Mouse (Mus musculus) forebrain, embryonic 10.5 days (tissue): ENCODE measurements around the gene Mrps27. TPM values are rescaled to one million over a fixed set of nuclear protein-coding genes. Genes with fewer than 3 reads are reported as not detected.

Experiments
- DNase-seq: peaks from one replicate; pipeline ENCODE4 v3.0.0-alpha.2; 2017; ENCODE audit warnings: low spot score; ENCODE audit errors: extremely low spot score
- H3K27ac ChIP-seq: fragments of 300-500 bp; sonication (generic); 2 replicates; pipeline ENCODE4 v1.5.1; 2016; ENCODE audit warnings: mild to moderate bottlenecking
- H3K27me3 ChIP-seq: fragments of 300-500 bp; sonication (generic); 2 replicates; pipeline ENCODE4 v1.6.1; 2016; ENCODE audit warnings: mild to moderate bottlenecking; ENCODE audit not compliant: poor library complexity, severe bottlenecking
- H3K36me3 ChIP-seq: fragments of 300-500 bp; sonication (generic); replicated peaks from 2 replicates; pipeline ENCODE4 v1.6.1; 2016; ENCODE audit warnings: mild to moderate bottlenecking, moderate library complexity
- H3K4me1 ChIP-seq: fragments of 300-500 bp; sonication (generic); 2 replicates; pipeline ENCODE4 v1.6.1; 2016
- H3K4me3 ChIP-seq: fragments of 300-500 bp; sonication (generic); 2 replicates; pipeline ENCODE4 v1.5.1; 2016; ENCODE audit warnings: mild to moderate bottlenecking, moderate library complexity
- H3K9me3 ChIP-seq: fragments of 300-500 bp; sonication (generic); 2 replicates; pipeline ENCODE4 v1.6.1; 2016; ENCODE audit warnings: mild to moderate bottlenecking, moderate library complexity
- WGBS: fragments of 180-500 bp; shearing (Covaris S2); methylation state at CpG from one replicate; pipeline ENCODE4 v1.1.7; 2016; 5-methylcytosine and 5-hydroxymethylcytosine counted together
- polyA plus RNA-seq: library from polyadenylated mRNA; unstranded; fragments of >200 nt; fragmentation: Nextera tagmentation; extraction: Ambion mirVana; gene quantifications from 2 replicates; pipeline ENCODE4 v1.2.1, GENCODE M21; 2016

Mrps27 gene
- polyA plus RNA-seq, 1 experiment from 2014 or later = 84.1 TPM

DNA sequence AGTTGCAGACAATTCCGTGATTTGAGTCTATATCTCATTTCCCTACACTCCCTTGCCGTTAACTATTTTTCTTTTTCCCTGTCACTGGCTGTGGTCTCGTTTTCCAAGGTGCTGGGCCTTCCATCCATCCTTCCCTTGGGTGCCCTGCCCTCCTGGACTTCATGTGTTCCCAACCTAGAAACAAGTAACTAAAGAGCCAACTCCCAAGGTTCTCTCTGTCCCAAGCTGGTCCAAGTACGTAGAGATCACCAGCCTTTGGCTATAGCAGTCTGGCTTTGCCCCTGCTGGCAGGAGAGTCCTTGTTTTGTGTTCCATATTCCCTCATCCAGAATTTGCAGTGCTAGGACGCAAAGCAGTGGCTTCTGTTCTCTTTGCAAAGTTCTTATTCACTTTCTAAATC, 106.7 kb downstream of the Mrps27 start:
- no peaks in the 10 kb centered on the region for H3K9me3 ChIP-seq
- H3K4me3 ChIP-seq = no peak overlapping the region
- H3K36me3 ChIP-seq = peaks cover 52% of the 10 kb centered on the region
- no peak overlapping the region; the same call in 1 of the 2 replicates for H3K27ac ChIP-seq
- no peaks in the 10 kb centered on the region for H3K27me3 ChIP-seq
- peaks cover 62% of the 10 kb centered on the region for H3K4me1 ChIP-seq
- whole genome bisulfite sequencing = 89% methylated on average over 5 of the region's 5 CpGs
- DNase-seq = no peak

DNA sequence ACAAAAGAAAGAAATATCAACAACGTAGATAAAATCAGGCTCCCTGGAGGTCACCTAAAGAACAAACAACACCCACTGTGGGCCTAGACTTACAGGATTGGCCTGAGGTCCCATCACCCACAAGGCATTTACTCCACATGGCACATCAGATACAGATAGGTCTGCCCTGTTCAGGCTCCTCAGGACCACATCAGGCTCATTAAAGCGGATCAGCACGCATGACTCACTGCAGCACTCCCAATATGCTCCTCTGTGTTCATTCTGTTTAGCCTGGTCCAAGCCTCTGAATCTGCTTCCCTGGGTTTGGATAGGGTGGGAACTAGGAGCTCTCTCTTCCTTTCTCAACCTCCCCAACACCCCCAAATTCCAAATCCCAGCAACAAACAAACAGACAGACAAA, 107.9 kb downstream of the Mrps27 start:
- WGBS = 93% methylated on average over 3 of the region's 3 CpGs
- Histone ChIP-seq H3K27ac (no peak overlapping the region), H3K9me3 (no peaks in the 10 kb centered on the region), H3K4me3 (no peak overlapping the region), H3K4me1 (peaks cover 53% of the 10 kb centered on the region), H3K36me3 (peaks cover 54% of the 10 kb centered on the region), H3K27me3 (no peaks in the 10 kb centered on the region)
- no peak for DNase-seq

DNA sequence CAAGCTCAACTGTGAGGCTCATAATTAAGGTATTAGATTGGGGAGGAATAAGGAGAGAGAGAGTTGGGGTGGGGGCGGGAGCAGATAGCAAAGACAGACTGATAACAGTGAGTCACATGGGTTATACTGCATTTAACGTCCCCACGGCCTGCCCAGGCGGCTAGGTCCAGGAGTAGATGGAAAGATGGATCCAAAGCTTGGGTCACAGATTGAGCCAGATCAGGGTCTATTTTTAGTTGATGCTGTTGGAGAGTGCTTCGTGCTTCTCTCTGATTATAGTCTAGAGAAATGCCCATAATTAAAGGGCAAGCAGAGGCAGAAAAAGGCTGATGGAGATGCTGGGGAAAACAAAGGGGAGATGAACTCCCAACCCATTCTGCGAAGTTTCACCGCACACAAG, 110.4 kb downstream of the Mrps27 start:
- WGBS = 91% methylated on average over 7 of the region's 7 CpGs
- Histone ChIP-seq H3K4me3 (no peak overlapping the region), H3K27me3 (no peaks in the 10 kb centered on the region), H3K27ac (no peak overlapping the region; the same call in 1 of the 2 replicates), H3K36me3 (peaks cover 58% of the 10 kb centered on the region), H3K4me1 (peaks cover 33% of the 10 kb centered on the region), H3K9me3 (no peaks in the 10 kb centered on the region)
- DNase-seq = no peak

DNA sequence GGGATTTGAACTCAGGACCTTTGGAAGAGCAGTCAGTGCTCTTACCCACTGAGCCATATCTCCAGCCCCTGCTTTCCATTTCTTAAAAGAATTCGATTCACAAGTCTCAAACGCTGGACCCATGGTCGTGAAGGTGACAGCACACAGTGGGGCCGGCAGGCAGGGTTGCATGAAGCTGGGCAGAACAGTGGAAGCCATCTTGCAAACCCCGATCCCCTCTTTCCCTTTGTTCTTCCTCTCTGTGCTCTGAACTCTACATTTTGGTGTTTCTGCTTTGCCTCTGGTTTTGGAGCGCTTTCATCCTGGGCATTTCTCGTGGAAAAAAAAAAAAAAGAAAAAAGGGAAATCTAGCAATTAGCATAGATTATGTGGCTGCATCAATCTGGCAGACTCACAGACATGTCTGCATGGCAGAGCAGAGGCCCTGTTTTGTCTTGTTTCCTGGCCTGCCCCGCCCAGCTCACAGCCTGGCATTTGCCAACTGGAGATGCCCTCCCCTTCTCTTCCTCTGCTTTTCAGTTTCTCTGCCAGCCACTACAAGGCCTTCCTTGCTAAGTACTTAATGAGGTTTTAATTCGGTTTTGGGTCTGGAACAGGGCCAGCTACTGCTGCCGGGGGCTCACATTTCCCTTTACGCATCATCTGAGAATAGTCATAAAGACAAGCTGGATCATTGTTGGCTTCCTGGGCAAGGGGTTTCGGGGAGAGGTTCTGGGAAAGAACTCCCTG, 114.2 kb downstream of the Mrps27 start:
- no peak for DNase-seq
- H3K27ac ChIP-seq = peak overlapping the region; percentile 51; the same call in 1 of the 2 replicates
- no peaks in the 10 kb centered on the region for H3K9me3 ChIP-seq
- no peak overlapping the region for H3K4me3 ChIP-seq
- H3K36me3 ChIP-seq = peaks cover 70% of the 10 kb centered on the region
- WGBS = 89% methylated on average over 12 of the region's 12 CpGs
- no peaks in the 10 kb centered on the region for H3K27me3 ChIP-seq
- peaks cover 17% of the 10 kb centered on the region for H3K4me1 ChIP-seq

DNA sequence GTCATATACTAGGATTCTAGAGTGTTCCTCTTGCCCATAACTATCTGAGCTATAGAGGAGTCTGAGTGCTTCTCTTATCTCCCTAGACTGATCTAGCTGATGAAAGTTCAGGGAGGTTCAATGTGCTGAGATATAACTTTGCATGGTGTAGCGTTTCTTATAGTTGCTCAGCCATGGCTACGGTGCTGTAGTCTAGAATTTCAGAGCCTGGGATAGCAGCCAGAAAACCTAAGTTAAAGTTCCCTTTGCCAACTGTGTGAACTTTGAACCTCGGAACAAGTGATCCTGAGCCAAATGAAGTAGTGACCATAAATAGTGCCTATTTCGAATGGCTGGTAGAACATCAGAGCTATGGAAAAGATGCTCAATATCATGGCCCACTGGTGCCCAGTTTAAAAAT, 115.0 kb downstream of the Mrps27 start:
- Histone ChIP-seq H3K4me3 (no peak overlapping the region), H3K4me1 (peaks cover 22% of the 10 kb centered on the region), H3K9me3 (no peaks in the 10 kb centered on the region), H3K36me3 (peaks cover 71% of the 10 kb centered on the region), H3K27ac (peak overlapping the region; percentile 51; the same call in 1 of the 2 replicates), H3K27me3 (no peaks in the 10 kb centered on the region)
- 95% methylated on average over 4 of the region's 4 CpGs for WGBS
- no peak for DNase-seq

DNA sequence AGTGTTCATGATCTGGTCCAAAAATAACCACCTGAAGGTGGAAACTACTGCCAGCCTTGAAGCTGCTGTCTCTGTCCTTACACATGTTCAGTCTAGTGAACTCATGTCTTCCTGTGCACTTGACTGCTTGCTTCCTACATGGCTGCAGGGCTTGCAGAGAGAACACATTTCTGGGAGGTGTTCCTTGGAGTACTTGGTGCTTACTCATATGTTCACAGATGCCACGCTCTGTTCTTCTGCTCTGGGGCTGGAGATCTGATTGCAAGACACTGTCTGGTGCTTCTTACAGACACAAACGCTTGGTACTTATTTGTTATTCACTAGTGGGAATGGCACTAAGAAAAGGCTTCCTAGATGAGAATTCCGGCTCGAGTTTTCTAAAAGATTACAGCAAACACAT, 117.3 kb downstream of the Mrps27 start:
- no peak overlapping the region for H3K27ac ChIP-seq
- H3K36me3 ChIP-seq = peaks cover 58% of the 10 kb centered on the region
- H3K4me1 ChIP-seq = peaks cover 29% of the 10 kb centered on the region
- H3K27me3 ChIP-seq = no peaks in the 10 kb centered on the region
- DNase-seq = no peak
- H3K4me3 ChIP-seq = no peak overlapping the region
- no peaks in the 10 kb centered on the region for H3K9me3 ChIP-seq
- WGBS = 93% methylated on average over 4 of the region's 4 CpGs

DNA sequence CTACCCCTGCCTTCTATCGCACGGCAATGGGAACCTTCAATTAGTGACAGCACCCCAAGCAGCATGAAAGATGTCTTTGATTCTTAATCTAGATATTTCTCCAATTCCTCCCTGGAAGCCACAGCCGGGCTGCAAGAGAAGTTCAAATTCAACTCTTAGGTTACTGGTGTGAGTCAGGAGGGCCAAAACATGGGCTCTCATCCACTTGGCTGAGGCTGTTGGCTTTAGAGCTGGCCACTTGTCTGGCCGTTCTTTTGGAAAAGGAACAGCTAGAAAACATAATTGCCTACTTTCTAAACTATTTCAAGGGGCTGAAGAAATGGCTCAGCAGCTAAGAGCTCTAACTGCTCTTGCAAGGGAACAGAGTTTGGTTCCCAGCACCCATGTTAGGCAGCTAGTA, 120.0 kb downstream of the Mrps27 start:
- DNase-seq = no peak
- no peak overlapping the region for H3K4me3 ChIP-seq
- H3K4me1 ChIP-seq = peaks cover 50% of the 10 kb centered on the region
- no peaks in the 10 kb centered on the region for H3K27me3 ChIP-seq
- 77% methylated on average over 4 of the region's 4 CpGs for WGBS
- H3K36me3 ChIP-seq = peaks cover 53% of the 10 kb centered on the region
- H3K9me3 ChIP-seq = no peaks in the 10 kb centered on the region
- no peak overlapping the region for H3K27ac ChIP-seq

Other genes starting within 250 kb of the Mrps27 start
- 0.36 and 0.47 TPM in 2 replicates for gene Zfp366, start 160.0 kb upstream of the Mrps27 start, polyA plus RNA-seq
- gene Ptcd2, start 81 bp upstream of the Mrps27 start, polyA plus RNA-seq = 54.6 and 56.4 TPM in 2 replicates
- 403 and 460 TPM in 2 replicates for gene Map1b, start 171.8 kb downstream of the Mrps27 start, polyA plus RNA-seq